Mouse (Mus musculus) stomach, postnatal 0 days (tissue): ENCODE data around the gene Nt5dc1.

Experiments used
- CTCF ChIP-seq: IDR thresholded peaks from 2 replicates; pipeline ENCODE4 v1.5.1; 2016; ENCODE audit warnings: antibody characterized with exemption, low read depth, mild to moderate bottlenecking, moderate library complexity
- EP300 ChIP-seq: optimal IDR thresholded peaks from 2 replicates; pipeline ENCODE3; 2016; ENCODE audit warnings: antibody characterized with exemption

DNA sequence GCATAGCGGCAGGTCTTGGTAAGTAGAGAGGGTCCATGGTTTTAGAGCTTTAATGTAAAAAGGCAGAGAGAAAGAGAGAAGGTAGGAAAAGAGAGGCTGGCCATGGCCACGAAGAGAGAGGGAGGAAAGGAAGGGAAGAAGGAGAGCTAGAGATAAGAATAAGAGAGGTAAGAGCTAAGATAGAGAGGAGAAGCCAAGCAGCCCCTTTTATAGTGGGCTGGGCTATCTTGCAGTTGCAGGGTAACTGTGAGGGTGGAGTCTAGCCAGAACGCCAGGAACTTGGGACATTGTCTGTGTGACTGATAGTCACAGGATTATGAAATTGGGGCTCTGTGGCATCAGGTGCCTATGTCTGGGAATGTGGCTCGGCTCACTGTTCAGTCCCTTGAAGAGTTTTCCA is 179.8 kb downstream of the Nt5dc1 start:
- TF ChIP-seq EP300 (no peak), CTCF (no peak)
